Mouse (Mus musculus) CD4-positive, CD25-positive, alpha-beta regulatory T cell, adult 2 months (primary cell): ENCODE measurements around the gene Usp46.

Experiments used
- DNase-seq: peaks from one replicate; pipeline ENCODE4 v3.0.0-alpha.2; 2012; ENCODE audit warnings: low read depth, low spot score

Gene Usp46

DNA sequence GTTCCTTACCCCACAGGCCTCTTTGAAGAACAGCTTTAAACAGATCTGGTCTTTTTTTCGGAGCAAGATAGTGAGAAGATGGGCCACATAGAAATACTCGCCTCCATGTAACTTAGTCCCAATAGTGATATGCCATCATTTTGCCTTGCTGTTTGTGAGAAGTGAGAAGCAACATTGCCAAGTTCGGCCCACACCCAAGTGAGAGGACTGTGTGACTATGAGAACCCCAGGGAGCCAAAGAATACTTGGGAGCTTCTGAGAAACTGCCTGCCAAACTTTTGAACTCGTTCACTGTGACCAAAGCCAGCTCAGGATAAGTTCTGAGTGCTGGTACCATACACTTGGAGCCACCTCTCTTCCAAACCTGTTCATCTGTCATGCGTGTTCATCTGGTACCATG lies 110.1 kb downstream of the Usp46 start:
- no peak for DNase-seq

DNA sequence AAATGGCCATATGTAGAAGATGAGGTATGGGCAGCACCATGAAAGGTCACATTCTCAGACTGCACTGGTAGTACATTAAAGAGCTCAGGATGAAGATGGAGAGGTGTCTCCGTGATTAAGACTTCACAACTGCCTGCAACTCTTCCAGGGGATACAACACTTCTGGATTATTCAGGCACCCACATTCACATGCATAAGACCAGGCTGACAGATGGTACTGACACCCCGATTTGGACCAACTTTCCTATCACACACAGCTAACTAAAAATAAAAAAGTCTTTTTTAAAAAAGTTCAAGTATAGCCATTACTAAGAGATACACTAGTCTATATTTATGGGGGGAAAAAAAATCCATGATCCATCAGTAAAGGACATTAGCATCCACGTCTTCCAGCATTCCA lies 112.5 kb downstream of the Usp46 start:
- no peak for DNase-seq

- no peak for DNase-seq
Observed at GRCm38 (mm10) chr5:73955005-73955404, 113.2 kb downstream of the Usp46 start.

GRCm38 (mm10) chr5:73953066-73953614 lies 115.1 kb downstream of the Usp46 start:
- no peak for DNase-seq

- DNase-seq, result no peak
Observed at GRCm38 (mm10) chr5:73951649-73952000, 116.6 kb downstream of the Usp46 start.

- no peak for DNase-seq
Observed at GRCm38 (mm10) chr5:73950809-73951648, 117.2 kb downstream of the Usp46 start.
